Mouse (Mus musculus): ENCODE results near the gene Pnpla2. TPM values are rescaled to one million over a fixed set of nuclear protein-coding genes. Genes with fewer than 3 reads are reported as not detected.

Pnpla2 gene
- polyA plus RNA-seq, 1 experiment from 2014 or later = 17.8 TPM

- 42% methylated on average over 7 of the region's 7 CpGs for WGBS (ENCODE audit: insufficient replicate concordance)
- Histone ChIP-seq H3K9ac (no peak overlapping the region), H3K4me2 (no peak overlapping the region), H3K9me3 (replicated peaks) (no peaks in the 10 kb centered on the region), H3K36me3 (peaks cover 19% of the 10 kb centered on the region), H3K4me3 (no peak overlapping the region), H3K4me1 (peaks cover 80% of the 10 kb centered on the region), H3K27me3 (replicated peaks) (peaks cover 58% of the 10 kb centered on the region), H3K27ac (0 out of 2 replicates have a peak overlapping the region, but pooled peaks have one; percentile 6)
- no peak for ATAC-seq
Observed at GRCm38 (mm10) chr7:141466045-141466394, 11.0 kb downstream of the Pnpla2 start.

GRCm38 (mm10) chr7:141466607-141467148 is 11.7 kb downstream of the Pnpla2 start:
- H3K9me3 ChIP-seq (replicated peaks) = no peaks in the 10 kb centered on the region
- no peak for ATAC-seq
- WGBS (ENCODE audit: insufficient replicate concordance) = 55% methylated on average over 10 of the region's 10 CpGs
- H3K36me3 ChIP-seq = peaks cover 25% of the 10 kb centered on the region
- H3K9ac ChIP-seq = peak overlapping the region; percentile 82
- H3K27ac ChIP-seq = peak overlapping the region; percentile 83
- H3K27me3 ChIP-seq (replicated peaks) = peaks cover 51% of the 10 kb centered on the region
- H3K4me2 ChIP-seq = peak overlapping the region; percentile 95
- peak overlapping the region; percentile 82 for H3K4me3 ChIP-seq
- peaks cover 74% of the 10 kb centered on the region for H3K4me1 ChIP-seq

GRCm38 (mm10) chr7:141467230-141468030 is 12.4 kb downstream of the Pnpla2 start, which contains the start of gene Cd151:
TSS of gene Cd151 (plus strand) at chr7:141467392.
- Histone ChIP-seq H3K9me3 (replicated peaks) (no peaks in the 10 kb centered on the region), H3K27me3 (replicated peaks) (peaks cover 44% of the 10 kb centered on the region), H3K4me1 (peaks cover 70% of the 10 kb centered on the region), H3K36me3 (peaks cover 33% of the 10 kb centered on the region), H3K27ac (peak within 1 kb of the TSS; percentile 83), H3K4me3 (peak within 1 kb of the TSS; percentile 82), H3K9ac (peak within 1 kb of the TSS; percentile 82), H3K4me2 (peak within 1 kb of the TSS; percentile 95)
- peak; percentile 87 for ATAC-seq
- 1% methylated on average over 52 of the region's 52 CpGs for WGBS (ENCODE audit: insufficient replicate concordance)

- 20% methylated on average over 5 of the region's 5 CpGs for WGBS (ENCODE audit: insufficient replicate concordance)
- peak overlapping the region; percentile 95 for H3K4me2 ChIP-seq
- H3K27ac ChIP-seq = peak overlapping the region; percentile 83
- H3K9me3 ChIP-seq (replicated peaks) = no peaks in the 10 kb centered on the region
- H3K4me3 ChIP-seq = peak overlapping the region; percentile 82
- H3K27me3 ChIP-seq (replicated peaks) = peaks cover 37% of the 10 kb centered on the region
- peaks cover 74% of the 10 kb centered on the region for H3K4me1 ChIP-seq
- ATAC-seq = no peak
- H3K9ac ChIP-seq = peak overlapping the region; percentile 82
- peaks cover 38% of the 10 kb centered on the region for H3K36me3 ChIP-seq
Observed at GRCm38 (mm10) chr7:141468164-141468521, 13.1 kb downstream of the Pnpla2 start.

- peak; percentile 71 for ATAC-seq
- H3K27me3 ChIP-seq (replicated peaks) = peaks cover 31% of the 10 kb centered on the region
- peaks cover 38% of the 10 kb centered on the region for H3K36me3 ChIP-seq
- H3K27ac ChIP-seq = peak overlapping the region; percentile 83
- H3K9me3 ChIP-seq (replicated peaks) = no peaks in the 10 kb centered on the region
- 6% methylated on average over 8 of the region's 8 CpGs for WGBS (ENCODE audit: insufficient replicate concordance)
- peak overlapping the region; percentile 82 for H3K9ac ChIP-seq
- peaks cover 79% of the 10 kb centered on the region for H3K4me1 ChIP-seq
- peak overlapping the region; percentile 95 for H3K4me2 ChIP-seq
- H3K4me3 ChIP-seq = peak overlapping the region; percentile 82
Observed at GRCm38 (mm10) chr7:141468522-141469211, 13.7 kb downstream of the Pnpla2 start.

- H3K27me3 ChIP-seq (replicated peaks) = peaks cover 25% of the 10 kb centered on the region
- 82% methylated on average over 6 of the region's 6 CpGs for WGBS (ENCODE audit: insufficient replicate concordance)
- H3K27ac ChIP-seq = peak overlapping the region; percentile 83
- no peak for ATAC-seq
- H3K4me1 ChIP-seq = peaks cover 80% of the 10 kb centered on the region
- peaks cover 38% of the 10 kb centered on the region for H3K36me3 ChIP-seq
- H3K9me3 ChIP-seq (replicated peaks) = no peaks in the 10 kb centered on the region
- H3K4me2 ChIP-seq = peak overlapping the region; percentile 95
- H3K9ac ChIP-seq = peak overlapping the region; percentile 82
- peak overlapping the region; percentile 82 for H3K4me3 ChIP-seq
Observed at GRCm38 (mm10) chr7:141469352-141469751, 14.4 kb downstream of the Pnpla2 start.

- peak overlapping the region; percentile 83 for H3K27ac ChIP-seq
- no peaks in the 10 kb centered on the region for H3K9me3 ChIP-seq (replicated peaks)
- H3K9ac ChIP-seq = no peak overlapping the region
- 85% methylated on average over 18 of the region's 18 CpGs for WGBS (ENCODE audit: insufficient replicate concordance)
- peak overlapping the region; percentile 95; the same call in 1 of the 2 replicates for H3K4me2 ChIP-seq
- peaks cover 17% of the 10 kb centered on the region for H3K27me3 ChIP-seq (replicated peaks)
- H3K4me3 ChIP-seq = no peak overlapping the region
- peaks cover 38% of the 10 kb centered on the region for H3K36me3 ChIP-seq
- no peak for ATAC-seq
- peaks cover 75% of the 10 kb centered on the region for H3K4me1 ChIP-seq
Observed at GRCm38 (mm10) chr7:141469901-141470636, 15.1 kb downstream of the Pnpla2 start.

- no peak for ATAC-seq
- Histone ChIP-seq H3K27ac (no peak overlapping the region), H3K4me1 (peaks cover 73% of the 10 kb centered on the region), H3K36me3 (peaks cover 38% of the 10 kb centered on the region), H3K9ac (no peak overlapping the region), H3K4me2 (no peak overlapping the region), H3K4me3 (no peak overlapping the region), H3K27me3 (replicated peaks) (peaks cover 12% of the 10 kb centered on the region), H3K9me3 (replicated peaks) (no peaks in the 10 kb centered on the region)
- WGBS (ENCODE audit: insufficient replicate concordance) = 89% methylated on average over 10 of the region's 10 CpGs
Observed at GRCm38 (mm10) chr7:141470637-141470944, 15.6 kb downstream of the Pnpla2 start.

GRCm38 (mm10) chr7:141471236-141471635 is 16.2 kb downstream of the Pnpla2 start:
- WGBS (ENCODE audit: insufficient replicate concordance) = 89% methylated on average over 1 of the region's 1 CpGs
- H3K9me3 ChIP-seq (replicated peaks) = no peaks in the 10 kb centered on the region
- H3K27me3 ChIP-seq (replicated peaks) = peaks cover 6% of the 10 kb centered on the region
- no peak overlapping the region for H3K4me3 ChIP-seq
- H3K27ac ChIP-seq = 0 out of 2 replicates have a peak overlapping the region, but pooled peaks have one; percentile 8
- H3K9ac ChIP-seq = no peak overlapping the region
- ATAC-seq = no peak
- no peak overlapping the region for H3K4me2 ChIP-seq
- peaks cover 38% of the 10 kb centered on the region for H3K36me3 ChIP-seq
- H3K4me1 ChIP-seq = peaks cover 73% of the 10 kb centered on the region

- Histone ChIP-seq H3K4me1 (peaks cover 73% of the 10 kb centered on the region), H3K4me2 (no peak overlapping the region), H3K36me3 (peaks cover 38% of the 10 kb centered on the region), H3K9me3 (replicated peaks) (no peaks in the 10 kb centered on the region), H3K9ac (no peak overlapping the region), H3K27ac (0 out of 2 replicates have a peak overlapping the region, but pooled peaks have one; percentile 7), H3K4me3 (no peak overlapping the region), H3K27me3 (replicated peaks) (no peaks in the 10 kb centered on the region)
- ATAC-seq = no peak
- WGBS (ENCODE audit: insufficient replicate concordance) = 72% methylated on average over 6 of the region's 6 CpGs
Observed at GRCm38 (mm10) chr7:141472226-141472625, 17.2 kb downstream of the Pnpla2 start.

GRCm38 (mm10) chr7:141472763-141473162 is 17.8 kb downstream of the Pnpla2 start:
- H3K4me1 ChIP-seq = peaks cover 74% of the 10 kb centered on the region
- 76% methylated on average over 6 of the region's 6 CpGs for WGBS (ENCODE audit: insufficient replicate concordance)
- H3K9ac ChIP-seq = no peak overlapping the region

More at GRCm38 (mm10) chr7:141472763-141473162, 17.8 kb downstream of the Pnpla2 start:
- H3K4me3 ChIP-seq = no peak overlapping the region
- H3K9me3 ChIP-seq (replicated peaks) = no peaks in the 10 kb centered on the region
- no peaks in the 10 kb centered on the region for H3K27me3 ChIP-seq (replicated peaks)
- H3K27ac ChIP-seq = no peak overlapping the region
- peaks cover 38% of the 10 kb centered on the region for H3K36me3 ChIP-seq
- ATAC-seq = no peak
- H3K4me2 ChIP-seq = no peak overlapping the region

Measured in liver, embryonic 12.5 days (tissue).